Mouse (Mus musculus) liver, embryonic 14.5 days (tissue): Measurements from ENCODE around the gene Chpf2.

Experiments used
- CTCF ChIP-seq: IDR thresholded peaks from 2 replicates; pipeline ENCODE4 v1.5.1; 2016; ENCODE audit warnings: antibody characterized with exemption, low read depth, control low read depth
- EP300 ChIP-seq: IDR thresholded peaks from 2 replicates; pipeline ENCODE4 v1.6.1; 2016; ENCODE audit warnings: antibody characterized with exemption, low read depth

DNA sequence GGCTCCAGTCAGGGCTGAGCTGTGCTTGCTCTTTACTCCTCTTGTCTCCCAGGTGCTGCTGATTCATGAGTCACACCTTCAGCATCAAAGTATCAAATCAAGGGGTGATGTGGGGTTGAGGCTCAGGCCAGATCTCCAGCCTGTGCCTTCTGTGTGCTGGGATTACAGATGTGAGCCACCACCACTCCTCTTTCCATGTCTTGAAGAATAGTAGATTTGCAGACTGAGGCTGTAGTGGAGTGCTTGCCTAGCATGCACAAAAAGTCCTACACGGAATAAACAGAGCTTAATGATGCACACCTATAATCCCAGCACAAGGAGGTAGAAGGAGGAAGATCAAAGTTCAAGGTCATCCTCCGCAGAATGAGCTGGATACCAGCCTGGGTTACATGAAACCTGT lies 29.8 kb upstream of the Chpf2 start, which contains the start of gene 4931409K22Rik:
- TF ChIP-seq CTCF (no peak), EP300 (no peak)
